Mouse (Mus musculus): ENCODE measurements at regions not wholly inside any gene's neighbourhood (a gene's known extent, or its start where the extent isn't known, plus 50 kb on each side); places are given as distances from the start of the nearest gene placed in this dataset.

DNA sequence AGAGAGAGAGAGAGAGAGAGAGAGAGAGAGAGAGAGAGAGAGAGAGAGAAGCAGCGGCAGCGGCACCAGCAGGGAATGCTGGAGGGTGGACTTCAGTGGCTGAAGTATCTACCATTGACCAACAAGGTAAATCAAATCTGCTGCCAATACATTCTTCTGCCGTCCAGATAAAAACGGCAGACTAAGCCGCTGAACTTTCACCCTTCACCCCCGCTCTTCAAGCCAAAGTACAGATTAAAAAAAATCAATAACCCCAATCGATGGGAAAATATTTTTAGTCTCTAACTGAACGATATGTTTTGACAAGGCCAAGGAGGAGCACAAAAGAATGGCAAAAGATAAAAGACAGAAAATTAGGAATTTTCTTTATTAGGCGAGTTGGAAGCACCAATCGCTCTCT lies 205.3 kb upstream of the Onecut1 start:
- no peaks in the 10 kb centered on the region for H3K27me3 ChIP-seq
- no peak for ATAC-seq (ENCODE audit: low read depth)
- H3K36me3 ChIP-seq = no peaks in the 10 kb centered on the region
- H3K4me3 ChIP-seq = no peak overlapping the region
- 85% methylated on average over 10 of the region's 10 CpGs for WGBS
- no peak overlapping the region for H3K27ac ChIP-seq (replicated peaks)
- no peak overlapping the region for H3K9ac ChIP-seq
- H3K9me3 ChIP-seq = no peaks in the 10 kb centered on the region
- no peak overlapping the region for H3K4me2 ChIP-seq
- no peaks in the 10 kb centered on the region for H3K4me1 ChIP-seq (replicated peaks)

DNA sequence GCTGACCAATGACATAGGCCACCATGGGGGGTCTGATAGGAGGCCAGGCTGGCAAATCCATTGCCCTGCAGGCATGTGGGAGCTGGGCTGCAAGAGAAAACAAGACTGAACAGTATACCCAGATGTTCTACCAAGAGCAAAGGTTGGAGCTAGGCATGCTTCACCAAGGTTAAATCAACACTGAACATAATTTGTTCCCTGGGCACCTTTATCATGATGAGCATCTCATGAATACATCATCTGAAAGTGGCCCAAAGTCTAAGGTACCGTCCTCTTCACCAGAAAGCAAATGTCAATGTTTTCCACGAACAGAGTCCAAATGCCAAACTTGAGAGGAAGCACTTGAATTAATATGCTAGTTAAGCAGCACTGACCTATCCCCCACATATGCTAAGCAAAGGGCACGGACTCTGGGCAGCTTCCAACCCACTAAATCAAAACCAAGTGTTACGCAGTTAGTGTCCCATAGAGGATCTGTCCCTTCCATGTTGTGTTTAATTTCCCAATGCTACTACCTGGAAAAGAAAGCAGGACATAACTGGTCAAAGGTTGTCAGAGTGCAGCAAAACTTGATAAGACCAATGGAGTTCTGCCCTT lies 190.3 kb upstream of the Onecut1 start:
- H3K27me3 ChIP-seq = no peaks in the 10 kb centered on the region
- H3K4me1 ChIP-seq (replicated peaks) = no peaks in the 10 kb centered on the region
- H3K4me2 ChIP-seq = no peak overlapping the region
- no peak for ATAC-seq (ENCODE audit: low read depth)
- H3K4me3 ChIP-seq = no peak overlapping the region
- H3K36me3 ChIP-seq = no peaks in the 10 kb centered on the region
- H3K9me3 ChIP-seq = no peaks in the 10 kb centered on the region
- no peak overlapping the region for H3K9ac ChIP-seq
- H3K27ac ChIP-seq (replicated peaks) = no peak overlapping the region
- WGBS = 88% methylated on average over 4 of the region's 4 CpGs

DNA sequence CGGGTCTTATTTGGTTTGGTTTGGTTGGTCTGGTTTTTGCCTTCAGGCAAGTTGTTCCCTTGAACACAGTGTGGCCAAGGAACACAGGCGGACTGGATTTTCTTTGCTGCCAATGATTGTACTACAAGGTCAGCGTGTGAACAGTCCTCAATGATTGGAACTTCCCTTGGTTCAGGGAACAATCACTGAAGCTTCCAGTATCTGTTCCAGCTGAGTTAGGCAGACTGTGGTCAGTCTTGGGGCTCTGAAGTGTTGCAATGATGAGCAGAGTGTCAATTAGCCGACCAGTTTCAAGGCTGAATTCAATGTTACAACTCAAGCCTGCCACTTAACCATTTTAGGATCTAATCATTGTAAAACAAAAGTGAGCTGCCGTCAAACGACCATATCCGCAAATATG lies 189.5 kb upstream of the Onecut1 start:
- 87% methylated on average over 7 of the region's 7 CpGs for WGBS
- no peak for ATAC-seq (ENCODE audit: low read depth)
- Histone ChIP-seq H3K4me2 (no peak overlapping the region), H3K4me3 (no peak overlapping the region), H3K36me3 (no peaks in the 10 kb centered on the region), H3K4me1 (replicated peaks) (no peaks in the 10 kb centered on the region), H3K9ac (no peak overlapping the region), H3K9me3 (no peaks in the 10 kb centered on the region), H3K27ac (replicated peaks) (no peak overlapping the region), H3K27me3 (no peaks in the 10 kb centered on the region)

DNA sequence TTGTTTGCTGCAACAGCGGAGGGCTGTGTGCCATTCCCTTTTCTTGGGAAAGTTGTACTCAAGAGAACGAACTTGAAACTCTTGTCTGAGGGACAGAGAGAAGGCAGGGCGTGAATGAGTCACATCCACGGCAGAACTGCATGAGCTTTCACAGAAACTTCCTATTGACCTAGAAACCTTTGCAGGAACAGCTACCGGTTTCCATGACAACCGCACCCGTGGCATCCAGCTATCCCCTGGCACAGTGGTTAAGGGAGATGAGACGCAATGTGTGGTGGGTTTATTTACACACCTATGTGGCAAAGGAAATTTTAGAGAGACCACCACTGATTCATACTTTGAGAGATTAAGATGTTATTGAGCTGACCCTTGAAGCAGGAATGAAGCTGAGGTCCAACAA lies 163.5 kb upstream of the Onecut1 start:
- Histone ChIP-seq H3K9me3 (no peaks in the 10 kb centered on the region), H3K27me3 (no peaks in the 10 kb centered on the region), H3K4me2 (no peak overlapping the region), H3K9ac (no peak overlapping the region), H3K4me3 (no peak overlapping the region), H3K27ac (replicated peaks) (no peak overlapping the region), H3K36me3 (no peaks in the 10 kb centered on the region), H3K4me1 (replicated peaks) (0 out of 2 replicates have a peak, but pooled peaks cover 5% of the 10 kb centered on the region)
- WGBS = 54% methylated on average over 8 of the region's 8 CpGs
- no peak for ATAC-seq (ENCODE audit: low read depth)

DNA sequence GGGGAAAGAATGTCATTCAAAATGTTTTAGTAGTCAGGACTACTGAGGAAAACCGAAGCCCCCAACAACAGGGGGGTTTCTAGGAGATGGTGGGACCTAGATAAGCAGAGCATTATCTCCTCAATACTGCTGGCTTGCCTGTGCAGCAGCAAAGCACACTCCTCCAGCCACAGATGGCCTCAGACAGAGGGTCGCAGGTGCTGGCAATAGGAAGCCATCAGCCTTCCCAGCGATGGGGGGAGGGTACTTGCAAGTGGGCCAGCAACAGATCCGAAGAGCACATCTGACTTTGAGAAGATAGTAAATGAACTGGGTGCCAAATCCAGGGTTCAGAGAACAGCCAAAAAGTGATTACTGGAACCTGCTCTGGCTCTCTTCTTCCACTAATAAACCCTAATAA lies 156.0 kb upstream of the Onecut1 start:
- Histone ChIP-seq H3K4me2 (no peak overlapping the region), H3K9ac (no peak overlapping the region), H3K27ac (replicated peaks) (no peak overlapping the region), H3K9me3 (no peaks in the 10 kb centered on the region), H3K36me3 (no peaks in the 10 kb centered on the region), H3K27me3 (no peaks in the 10 kb centered on the region), H3K4me3 (no peak overlapping the region), H3K4me1 (replicated peaks) (peaks cover 23% of the 10 kb centered on the region)
- ATAC-seq (ENCODE audit: low read depth) = no peak
- WGBS = 53% methylated on average over 4 of the region's 4 CpGs

DNA sequence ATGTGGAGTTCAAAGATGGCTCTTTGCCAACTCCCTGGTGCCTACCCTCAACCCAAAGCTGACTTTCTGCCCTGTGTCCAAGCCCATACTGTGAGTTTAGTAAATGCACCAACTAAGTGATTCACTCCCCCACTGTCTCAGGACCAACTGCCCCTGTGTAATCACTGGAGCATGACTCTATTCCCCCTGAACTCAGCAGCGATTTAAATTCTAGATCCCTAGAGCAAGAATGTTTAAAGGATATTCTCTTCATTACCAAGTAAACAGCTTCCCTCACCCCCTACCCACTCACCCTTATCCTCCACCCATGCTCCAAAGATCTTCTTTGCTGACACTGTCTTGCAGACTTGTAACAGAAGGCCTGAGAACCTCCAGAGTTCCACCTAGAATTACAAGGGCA lies 154.1 kb upstream of the Onecut1 start:
- Histone ChIP-seq H3K36me3 (no peaks in the 10 kb centered on the region), H3K9me3 (no peaks in the 10 kb centered on the region), H3K4me1 (replicated peaks) (peaks cover 23% of the 10 kb centered on the region), H3K27me3 (no peaks in the 10 kb centered on the region), H3K4me2 (no peak overlapping the region), H3K4me3 (no peak overlapping the region), H3K27ac (replicated peaks) (no peak overlapping the region), H3K9ac (no peak overlapping the region)
- WGBS = 60% methylated on average over 1 of the region's 1 CpGs
- no peak for ATAC-seq (ENCODE audit: low read depth)

DNA sequence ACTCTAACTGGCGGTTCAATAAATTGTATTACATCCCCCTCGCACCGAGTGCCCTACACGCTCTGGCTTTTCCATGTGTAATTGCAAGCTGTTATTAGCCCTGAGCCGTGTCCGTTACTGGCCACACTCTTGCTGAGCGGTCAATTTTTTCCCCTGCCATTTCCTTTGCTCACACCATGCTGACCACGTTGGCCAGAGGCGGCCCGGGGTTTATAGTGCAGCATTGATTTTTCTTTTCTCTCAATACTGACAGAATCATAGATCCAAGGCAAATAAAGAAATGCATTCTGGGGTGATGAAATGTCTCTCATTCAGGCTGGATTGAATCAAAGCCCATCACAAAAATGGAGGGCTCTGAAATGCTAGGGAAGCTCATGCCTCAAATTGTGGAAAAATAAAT lies 150.0 kb upstream of the Onecut1 start:
- WGBS = 91% methylated on average over 10 of the region's 10 CpGs

DNA sequence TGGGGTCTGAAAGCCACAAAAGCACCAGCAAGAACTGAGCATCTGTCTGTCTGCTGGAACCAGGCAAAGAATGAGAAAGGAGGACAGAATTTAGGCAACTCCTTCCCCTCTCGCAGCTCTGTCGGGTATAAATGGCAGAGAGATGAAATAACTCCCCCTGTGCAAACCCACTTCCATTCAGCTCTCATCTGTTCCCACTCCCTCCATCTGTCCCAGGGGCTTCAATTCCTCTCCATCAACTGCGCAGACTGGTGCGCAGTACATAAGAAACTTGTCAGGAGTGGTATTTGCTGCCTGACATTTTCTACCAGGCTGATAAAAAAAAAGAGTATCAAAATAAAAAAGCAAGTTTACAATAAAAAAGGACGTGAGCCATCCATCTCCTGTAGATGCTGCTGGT lies 129.3 kb upstream of the Onecut1 start:
- H3K27ac ChIP-seq (replicated peaks) = no peak overlapping the region
- H3K9me3 ChIP-seq = no peaks in the 10 kb centered on the region
- no peaks in the 10 kb centered on the region for H3K36me3 ChIP-seq
- H3K4me2 ChIP-seq = no peak overlapping the region
- H3K27me3 ChIP-seq = no peaks in the 10 kb centered on the region
- 74% methylated on average over 5 of the region's 5 CpGs for WGBS
- no peak overlapping the region for H3K4me3 ChIP-seq
- H3K9ac ChIP-seq = no peak overlapping the region
- ATAC-seq (ENCODE audit: low read depth) = no peak
- no peaks in the 10 kb centered on the region for H3K4me1 ChIP-seq (replicated peaks)

More for the DNA sequence above, 150.0 kb upstream of the Onecut1 start:
- Histone ChIP-seq H3K9me3 (no peaks in the 10 kb centered on the region), H3K9ac (no peak overlapping the region), H3K4me1 (replicated peaks) (peaks cover 10% of the 10 kb centered on the region), H3K27me3 (no peaks in the 10 kb centered on the region), H3K4me2 (no peak overlapping the region), H3K4me3 (no peak overlapping the region), H3K27ac (replicated peaks) (no peak overlapping the region), H3K36me3 (no peaks in the 10 kb centered on the region)
- no peak for ATAC-seq (ENCODE audit: low read depth)

DNA sequence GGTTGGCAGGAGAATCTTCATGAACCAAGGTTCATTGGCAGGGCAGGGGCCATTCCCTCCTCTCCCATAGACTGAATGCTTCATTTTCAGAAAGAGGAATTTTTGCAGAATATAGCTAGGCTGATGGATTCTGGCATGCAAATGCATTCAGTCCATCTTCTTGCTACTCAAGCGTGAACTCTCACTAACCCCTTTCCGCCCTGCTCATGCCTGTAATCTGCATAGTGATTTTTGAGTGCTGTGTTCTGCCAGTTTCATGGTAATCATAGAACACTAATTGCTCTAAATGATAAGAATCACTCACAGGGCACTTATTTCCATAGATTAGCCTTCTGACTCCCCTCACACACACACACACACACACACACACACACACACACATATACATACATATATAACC lies 119.8 kb upstream of the Onecut1 start:
- WGBS = 74% methylated on average over 2 of the region's 2 CpGs
- Histone ChIP-seq H3K4me1 (replicated peaks) (no peaks in the 10 kb centered on the region), H3K27ac (replicated peaks) (no peak overlapping the region), H3K36me3 (no peaks in the 10 kb centered on the region), H3K4me3 (no peak overlapping the region), H3K27me3 (no peaks in the 10 kb centered on the region), H3K9me3 (no peaks in the 10 kb centered on the region), H3K9ac (no peak overlapping the region), H3K4me2 (no peak overlapping the region)
- ATAC-seq (ENCODE audit: low read depth) = no peak

DNA sequence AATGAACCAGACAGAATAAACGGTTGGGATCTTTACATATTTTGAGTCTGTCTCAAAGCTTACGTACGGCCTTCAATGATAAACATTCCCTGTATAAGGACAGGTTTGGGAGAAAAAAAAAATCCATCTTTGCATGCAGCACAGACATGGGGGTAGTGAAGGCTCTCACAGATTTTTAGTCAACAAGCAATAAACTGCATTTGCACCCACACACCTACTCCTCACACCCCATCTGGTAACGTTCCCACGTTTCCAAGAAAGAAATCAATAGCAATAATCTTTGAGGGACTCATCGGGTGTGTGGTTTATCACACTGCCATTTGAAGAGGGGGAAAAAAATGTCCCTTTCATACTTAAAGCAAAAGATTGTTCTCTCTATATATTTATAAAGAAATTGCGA lies 113.8 kb upstream of the Onecut1 start:
- no peaks in the 10 kb centered on the region for H3K36me3 ChIP-seq
- no peaks in the 10 kb centered on the region for H3K9me3 ChIP-seq
- H3K9ac ChIP-seq = no peak overlapping the region
- no peak overlapping the region for H3K4me3 ChIP-seq
- 83% methylated on average over 7 of the region's 7 CpGs for WGBS
- no peaks in the 10 kb centered on the region for H3K27me3 ChIP-seq
- H3K27ac ChIP-seq (replicated peaks) = no peak overlapping the region
- no peak for ATAC-seq (ENCODE audit: low read depth)
- H3K4me2 ChIP-seq = no peak overlapping the region
- H3K4me1 ChIP-seq (replicated peaks) = no peaks in the 10 kb centered on the region

DNA sequence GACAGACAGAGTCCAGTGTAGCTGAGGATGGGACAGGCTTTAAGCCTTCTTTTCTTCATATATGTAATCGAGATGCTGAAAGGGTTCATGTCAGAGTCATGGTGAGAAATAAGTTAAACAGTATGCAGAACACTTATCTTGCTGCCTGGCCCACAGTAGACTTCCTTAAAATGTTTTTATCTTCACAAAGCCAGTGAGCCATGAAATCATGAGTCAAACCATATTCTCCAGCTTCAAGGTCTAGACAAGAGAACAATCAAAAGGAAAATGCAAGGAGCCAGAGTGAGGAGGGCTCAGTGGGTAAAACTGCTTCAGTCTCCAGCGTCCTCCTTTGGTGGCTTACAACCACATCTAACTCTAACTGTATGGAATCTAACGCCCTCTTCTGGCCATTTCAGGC lies 103.7 kb upstream of the Onecut1 start:
- H3K9ac ChIP-seq = no peak overlapping the region
- H3K36me3 ChIP-seq = no peaks in the 10 kb centered on the region
- no peak for ATAC-seq (ENCODE audit: low read depth)
- H3K4me3 ChIP-seq = no peak overlapping the region
- WGBS = 65% methylated on average over 3 of the region's 3 CpGs
- H3K27me3 ChIP-seq = no peaks in the 10 kb centered on the region
- no peaks in the 10 kb centered on the region for H3K9me3 ChIP-seq
- no peak overlapping the region for H3K27ac ChIP-seq (replicated peaks)
- no peaks in the 10 kb centered on the region for H3K4me1 ChIP-seq (replicated peaks)
- no peak overlapping the region for H3K4me2 ChIP-seq

DNA sequence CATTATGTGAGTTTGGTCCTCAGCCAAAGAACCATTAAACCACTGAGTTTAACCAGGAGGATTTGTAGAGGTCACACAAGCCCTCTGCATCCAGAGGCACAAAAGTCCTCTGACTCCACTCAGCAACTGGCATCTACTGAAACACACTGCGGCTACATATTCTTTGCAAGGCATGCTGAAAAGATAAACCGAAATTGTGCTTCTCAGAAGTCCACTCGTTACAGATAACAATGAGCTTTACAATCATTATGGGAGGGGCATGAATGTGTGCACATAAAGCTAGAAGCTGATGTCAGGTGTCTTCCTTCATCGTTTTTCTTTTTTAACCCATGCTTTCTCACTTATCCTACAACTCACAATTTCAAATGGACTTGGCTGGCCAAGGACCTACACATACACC lies 102.8 kb upstream of the Onecut1 start:
- Histone ChIP-seq H3K4me1 (replicated peaks) (no peaks in the 10 kb centered on the region), H3K27me3 (no peaks in the 10 kb centered on the region), H3K27ac (replicated peaks) (no peak overlapping the region), H3K36me3 (no peaks in the 10 kb centered on the region), H3K4me2 (no peak overlapping the region), H3K4me3 (no peak overlapping the region), H3K9me3 (no peaks in the 10 kb centered on the region), H3K9ac (no peak overlapping the region)
- ATAC-seq (ENCODE audit: low read depth) = no peak
- 92% methylated on average over 4 of the region's 4 CpGs for WGBS

DNA sequence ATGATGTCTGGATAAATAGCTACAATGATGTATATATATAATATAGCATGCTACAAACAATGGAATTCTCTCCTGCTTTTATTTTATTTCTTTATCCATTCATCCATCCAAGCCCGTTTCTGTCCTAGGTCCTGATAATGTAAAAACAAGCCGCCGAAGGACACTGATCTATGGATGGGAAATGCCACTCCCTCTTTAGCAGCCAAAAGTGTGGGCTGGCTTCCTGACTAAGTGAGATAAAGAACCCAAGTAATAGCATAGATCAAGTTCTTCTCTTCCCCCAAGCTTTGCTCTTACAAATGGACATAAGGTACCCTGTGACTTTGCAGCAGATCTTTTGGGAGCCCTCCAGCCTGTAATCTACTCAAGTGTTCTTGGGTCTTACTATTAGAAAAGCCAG lies 81.3 kb upstream of the Onecut1 start:
- peaks cover 8% of the 10 kb centered on the region; the same call in 1 of the 2 replicates for H3K4me1 ChIP-seq (replicated peaks)
- H3K4me3 ChIP-seq = no peak overlapping the region
- no peak overlapping the region for H3K27ac ChIP-seq (replicated peaks)
- no peak for ATAC-seq (ENCODE audit: low read depth)
- no peaks in the 10 kb centered on the region for H3K27me3 ChIP-seq
- H3K9ac ChIP-seq = no peak overlapping the region
- no peak overlapping the region for H3K4me2 ChIP-seq
- no peaks in the 10 kb centered on the region for H3K36me3 ChIP-seq
- no peaks in the 10 kb centered on the region for H3K9me3 ChIP-seq
- 82% methylated on average over 3 of the region's 3 CpGs for WGBS

All from neural tube, embryonic 13.5 days (tissue).